Mouse (Mus musculus) stomach, postnatal 0 days (tissue): ENCODE results near the gene Lrrc57. TPM values are rescaled to one million over a fixed set of nuclear protein-coding genes. Genes with fewer than 3 reads are reported as not detected.
"Not testable (repeated sequence)": the region's sequence is repeated elsewhere in the genome, so short reads cannot be mapped to it uniquely, and the experiment has no call there.

ENCODE experiments used
- ATAC-seq: fragments of 200-750 bp; cut with Nextera tagmentation; 2 replicates; pipeline ENCODE4 v1.8.0; 2017; ENCODE audit not compliant: low FRiP score, low TSS enrichment
- DNase-seq: peaks from one replicate; pipeline ENCODE4 v3.0.0-alpha.2; 2016; ENCODE audit warnings: low spot score
- H3K27ac ChIP-seq: fragments of 300-500 bp; sonication (generic); replicated peaks from 2 replicates; pipeline ENCODE4 v1.5.1; 2014; ENCODE audit warnings: mild to moderate bottlenecking, control low read depth
- H3K27me3 ChIP-seq: fragments of 300-500 bp; sonication (generic); 2 replicates; pipeline ENCODE4 v1.6.1; 2014; ENCODE audit warnings: low read length; ENCODE audit not compliant: control insufficient read depth, insufficient read depth
- H3K36me3 ChIP-seq: fragments of 300-500 bp; sonication (generic); 2 replicates; pipeline ENCODE4 v1.6.1; 2014; ENCODE audit warnings: low read length, mixed read lengths; ENCODE audit not compliant: control insufficient read depth, insufficient read depth
- H3K4me1 ChIP-seq: fragments of 300-500 bp; sonication (generic); replicated peaks from 2 replicates; pipeline ENCODE4 v1.6.1; 2014; ENCODE audit warnings: antibody characterized with exemption; ENCODE audit not compliant: control insufficient read depth, insufficient read depth
- H3K4me2 ChIP-seq: fragments of 300-500 bp; sonication (generic); replicated peaks from 2 replicates; pipeline ENCODE4 v1.6.1; 2014; ENCODE audit warnings: low read depth, mild to moderate bottlenecking, control low read depth, moderate library complexity
- H3K4me3 ChIP-seq: fragments of 300-500 bp; sonication (generic); 2 replicates; pipeline ENCODE4 v1.5.1; 2014; ENCODE audit warnings: low read depth, low read length, control low read depth
- H3K9ac ChIP-seq: fragments of 300-500 bp; sonication (generic); 2 replicates; pipeline ENCODE4 v1.6.1; 2014; ENCODE audit warnings: mild to moderate bottlenecking, low read length, control low read depth, mixed read lengths
- H3K9me3 ChIP-seq: fragments of 300-500 bp; sonication (generic); 2 replicates; pipeline ENCODE4 v1.6.1; 2016; ENCODE audit warnings: low read length; ENCODE audit not compliant: control insufficient read depth
- CTCF ChIP-seq: IDR thresholded peaks from 2 replicates; pipeline ENCODE4 v1.5.1; 2016; ENCODE audit warnings: antibody characterized with exemption, low read depth, mild to moderate bottlenecking, moderate library complexity
- EP300 ChIP-seq: optimal IDR thresholded peaks from 2 replicates; pipeline ENCODE3; 2016; ENCODE audit warnings: antibody characterized with exemption
- WGBS: fragments of 180-500 bp; shearing (Covaris S2); extraction: QIAGEN DNeasy Blood & Tissue Kit; methylation state at CpG from one replicate; pipeline ENCODE4 v1.1.7; 2014; 5-methylcytosine and 5-hydroxymethylcytosine counted together
- polyA plus RNA-seq: library from polyadenylated mRNA; unstranded; fragments of >200 nt; fragmentation: Nextera tagmentation; extraction: Ambion mirVana; gene quantifications from 2 replicates; pipeline ENCODE4 v1.2.1, GENCODE M21; 2015

Lrrc57 gene
- polyA plus RNA-seq, 1 experiment from 2014 or later = 13.6 TPM

DNA sequence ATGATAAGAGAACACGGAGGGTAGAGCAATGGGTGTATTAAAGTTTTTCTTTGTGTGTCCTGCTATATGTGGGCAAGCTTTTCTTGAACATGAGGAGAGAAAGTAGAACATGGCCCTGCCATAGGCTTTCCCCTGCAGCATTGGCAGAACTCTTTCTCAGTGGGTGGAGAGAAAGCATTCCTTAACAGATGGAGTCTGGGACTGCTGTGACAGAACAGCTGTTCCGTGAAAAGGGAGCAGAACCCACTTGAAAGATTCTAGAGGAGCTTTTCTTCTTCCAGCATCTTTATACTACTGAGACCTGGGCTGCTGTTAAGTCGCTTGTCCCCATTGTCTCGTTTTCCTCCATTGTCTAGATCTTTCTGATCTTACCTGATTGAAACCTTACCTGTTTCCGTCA, 19.6 kb downstream of the Lrrc57 start:
- DNase-seq = no peak
- no peak overlapping the region for H3K27ac ChIP-seq
- H3K4me3 ChIP-seq = no peak overlapping the region
- no peak for ATAC-seq
- H3K4me2 ChIP-seq = no peak overlapping the region
- no peak overlapping the region for H3K9ac ChIP-seq
- no peaks in the 10 kb centered on the region for H3K27me3 ChIP-seq
- peaks cover 14% of the 10 kb centered on the region for H3K36me3 ChIP-seq
- no peaks in the 10 kb centered on the region for H3K9me3 ChIP-seq
- no peaks in the 10 kb centered on the region for H3K4me1 ChIP-seq
- TF ChIP-seq EP300 = no peak
- no peak for TF ChIP-seq CTCF
- WGBS = 81% methylated on average over 5 of the region's 5 CpGs

DNA sequence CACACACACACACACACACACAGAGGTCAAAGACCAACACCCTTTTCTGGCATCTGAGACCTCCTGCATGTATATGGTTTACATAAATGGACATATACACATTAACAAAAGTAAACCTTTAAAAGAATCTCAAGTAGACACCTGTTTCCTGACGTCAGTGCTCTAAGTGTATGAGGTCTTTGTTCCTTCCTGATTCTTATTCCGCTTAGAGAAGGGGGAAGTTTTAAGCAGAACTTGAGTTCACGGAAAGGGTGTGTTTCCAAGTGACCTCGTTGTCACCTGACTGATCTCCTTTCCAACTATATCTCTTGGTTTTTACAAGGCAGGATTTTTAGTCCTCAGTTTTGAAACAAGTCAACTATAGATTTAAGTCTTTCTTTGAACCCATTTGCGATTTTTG, 31.0 kb downstream of the Lrrc57 start:
- no peaks in the 10 kb centered on the region for H3K27me3 ChIP-seq
- ATAC-seq = peak; percentile 73; the same call in 1 of the 2 replicates
- 50% methylated on average over 5 of the region's 5 CpGs for WGBS

DNA sequence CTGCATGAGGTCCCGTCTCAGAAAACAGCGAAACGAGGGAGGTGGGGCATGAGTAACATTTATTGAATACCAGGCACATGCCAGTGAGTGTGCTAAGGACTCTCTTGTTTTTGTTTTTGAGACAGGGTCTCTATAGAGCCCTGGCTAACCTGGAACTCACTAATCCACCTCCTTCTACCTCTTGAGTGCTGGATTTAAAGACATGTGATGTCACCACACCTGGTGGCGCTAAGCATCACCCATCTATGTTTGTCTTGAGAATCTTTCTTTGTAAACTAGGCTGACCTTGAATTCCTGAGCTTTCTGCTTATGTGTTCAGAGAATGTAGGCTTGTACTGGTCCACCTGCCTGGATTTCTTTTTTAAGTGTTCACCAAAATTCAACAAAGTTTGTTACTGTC, 31.5 kb downstream of the Lrrc57 start:
- WGBS = 55% methylated on average over 4 of the region's 4 CpGs
- Histone ChIP-seq H3K9me3 (no peaks in the 10 kb centered on the region), H3K36me3 (no peaks in the 10 kb centered on the region), H3K4me3 (no peak overlapping the region), H3K27ac (no peak overlapping the region), H3K4me1 (no peaks in the 10 kb centered on the region), H3K9ac (no peak overlapping the region), H3K4me2 (no peak overlapping the region), H3K27me3 (no peaks in the 10 kb centered on the region)
- ATAC-seq = no peak
- TF ChIP-seq CTCF (no peak), EP300 (no peak)
- DNase-seq = no peak

More for the DNA sequence above, 31.0 kb downstream of the Lrrc57 start:
- Histone ChIP-seq H3K4me1 (no peaks in the 10 kb centered on the region), H3K36me3 (no peaks in the 10 kb centered on the region), H3K4me3 (no peak overlapping the region), H3K9me3 (no peaks in the 10 kb centered on the region), H3K4me2 (no peak overlapping the region), H3K9ac (no peak overlapping the region), H3K27ac (no peak overlapping the region)
- TF ChIP-seq CTCF (no peak), EP300 (no peak)
- no peak for DNase-seq

DNA sequence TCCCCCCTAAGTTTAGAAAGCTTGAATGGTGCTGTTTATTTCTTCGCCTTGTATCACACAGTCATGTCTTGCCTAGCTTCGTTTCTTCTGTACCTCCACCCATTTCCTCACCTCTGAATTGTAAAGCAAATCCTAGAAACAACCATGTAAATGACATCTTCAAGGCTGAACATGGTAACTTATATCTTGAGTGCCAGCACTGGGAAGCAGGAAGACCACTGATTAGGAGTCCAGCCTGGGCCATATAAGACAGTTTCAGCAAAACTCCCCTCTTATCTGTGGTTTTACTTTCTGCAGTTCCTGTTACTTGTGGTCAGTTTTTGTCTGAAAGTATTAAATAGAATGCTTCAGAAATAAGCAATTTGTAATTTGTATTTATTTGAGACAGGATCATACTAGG, 33.3 kb downstream of the Lrrc57 start:
- no peaks in the 10 kb centered on the region for H3K36me3 ChIP-seq
- no peak for ATAC-seq
- no peak overlapping the region for H3K4me3 ChIP-seq
- H3K9me3 ChIP-seq = no peaks in the 10 kb centered on the region
- H3K27ac ChIP-seq = no peak overlapping the region
- H3K9ac ChIP-seq = no peak overlapping the region
- no peaks in the 10 kb centered on the region for H3K27me3 ChIP-seq
- no peak for DNase-seq
- WGBS = 83% methylated on average over 2 of the region's 2 CpGs
- H3K4me1 ChIP-seq = no peaks in the 10 kb centered on the region
- TF ChIP-seq EP300 (no peak), CTCF (no peak)
- no peak overlapping the region for H3K4me2 ChIP-seq

GRCm38 (mm10) chr2:120575121-120575520, 34.2 kb downstream of the Lrrc57 start:
- WGBS = 84% methylated on average over 3 of the region's 3 CpGs
- Histone ChIP-seq H3K36me3 (no peaks in the 10 kb centered on the region), H3K27me3 (no peaks in the 10 kb centered on the region), H3K9ac (no peak overlapping the region), H3K4me1 (no peaks in the 10 kb centered on the region), H3K4me3 (no peak overlapping the region), H3K27ac (no peak overlapping the region), H3K4me2 (no peak overlapping the region), H3K9me3 (no peaks in the 10 kb centered on the region)
- no peak for TF ChIP-seq CTCF
- no peak for TF ChIP-seq EP300
- DNase-seq (no peak), ATAC-seq (no peak)

DNA sequence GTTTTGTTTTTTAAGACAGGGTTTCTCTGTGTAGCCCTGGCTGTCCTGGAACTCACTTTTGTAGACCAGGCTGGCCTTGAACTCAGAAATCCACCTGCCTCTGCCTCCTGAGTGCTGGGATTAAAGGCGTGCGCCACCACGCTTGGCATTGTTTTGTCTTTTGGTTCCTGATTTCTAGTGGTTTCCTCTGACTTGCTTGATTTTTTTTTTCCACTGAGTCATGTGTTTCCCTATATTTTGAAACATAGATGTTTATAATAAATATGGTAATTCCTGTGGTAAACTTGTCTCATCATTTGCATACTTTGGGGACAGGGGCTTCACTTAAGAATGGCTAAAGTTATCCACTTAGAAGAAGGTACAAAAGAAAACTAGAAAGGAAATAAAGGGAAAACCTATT, 37.2 kb downstream of the Lrrc57 start:
- H3K36me3 ChIP-seq, H3K27ac ChIP-seq, H3K4me3 ChIP-seq, DNase-seq, H3K9me3 ChIP-seq, H3K4me2 ChIP-seq, H3K9ac ChIP-seq, ATAC-seq, H3K27me3 ChIP-seq, H3K4me1 ChIP-seq: not testable (repeated sequence)
- 90% methylated on average over 3 of the region's 3 CpGs for WGBS
